In genomic region chr3:157024580-157024979, GRCm38 (mm10) we compare ENCODE assay signal across 19 mouse cellular contexts.
DNase-seq lines count a peak whose midpoint lies in the region; ATAC-seq and TF ChIP-seq lines count a peak whose summit lies in the region.
"Had no signal": no experiment of that assay in that cellular context is flagged by ENCODE, and none has a peak within 500 bp of the region (broad histone marks: within the 10 kb centered on the region; RNA-seq: fewer than 3 reads in every experiment).

No protein-coding gene starts in this region.

- DNase-seq in liver, embryonic 11.5 days (ENCODE audit: low spot score): no peak
- DNase-seq in midbrain, postnatal 0 days (ENCODE audit: low spot score): no peak
- DNase-seq: adrenal gland, postnatal 14 days; cerebellum, adult 18-20 months; cerebellum, adult 9-11 months; cerebellum, postnatal 36 days; gastrocnemius, postnatal 10 days had no signal

- no peak overlapping the region for H3K9ac ChIP-seq in intestine, embryonic 16.5 days (ENCODE audit: low read depth, low read length)
- H3K9ac ChIP-seq in intestine, embryonic 15.5 days: no peak overlapping the region
- H3K9ac ChIP-seq in liver, embryonic 16.5 days (ENCODE audit: low read depth, low read length): no peak overlapping the region
- H3K9ac ChIP-seq in liver, embryonic 11.5 days (ENCODE audit: low read depth, low read length): no peak overlapping the region
- no peak overlapping the region for H3K9ac ChIP-seq in midbrain, embryonic 16.5 days (ENCODE audit: low read depth, low read length)
- no peak overlapping the region for H3K9ac ChIP-seq in midbrain, postnatal 0 days (replicated peaks; ENCODE audit: low read length, poor library complexity, severe bottlenecking)
- H3K9ac ChIP-seq: embryonic facial prominence, embryonic 13.5 days; forebrain, embryonic 13.5 days; heart, embryonic 12.5 days; hindbrain, embryonic 14.5 days had no signal

- no peak overlapping the region for H3K27ac ChIP-seq in intestine, embryonic 16.5 days (ENCODE audit: low read length)
- no peak overlapping the region for H3K27ac ChIP-seq in intestine, embryonic 15.5 days
- no peak overlapping the region for H3K27ac ChIP-seq in liver, embryonic 16.5 days (ENCODE audit: low read length)
- H3K27ac ChIP-seq in liver, embryonic 11.5 days (ENCODE audit: low read depth, low read length): no peak overlapping the region
- H3K27ac ChIP-seq in midbrain, embryonic 16.5 days (ENCODE audit: low read length): peak overlapping the region; percentile 26; the same call in 1 of the 2 replicates
- no peak overlapping the region for H3K27ac ChIP-seq in midbrain, postnatal 0 days (ENCODE audit: low read depth, low read length)
- H3K27ac ChIP-seq: embryonic facial prominence, embryonic 13.5 days; forebrain, embryonic 13.5 days; hindbrain, embryonic 10.5 days; hindbrain, embryonic 14.5 days had no signal

- H3K36me3 ChIP-seq in intestine, embryonic 16.5 days (ENCODE audit: control insufficient read depth, insufficient read depth, low read length): no peaks in the 10 kb centered on the region
- no peaks in the 10 kb centered on the region for H3K36me3 ChIP-seq in intestine, embryonic 15.5 days
- no peaks in the 10 kb centered on the region for H3K36me3 ChIP-seq in liver, embryonic 16.5 days (ENCODE audit: control insufficient read depth, insufficient read depth)
- no peaks in the 10 kb centered on the region for H3K36me3 ChIP-seq in liver, embryonic 11.5 days (ENCODE audit: control insufficient read depth, insufficient read depth, low read length)
- H3K36me3 ChIP-seq in midbrain, embryonic 16.5 days (ENCODE audit: control insufficient read depth, insufficient read depth, low read length): no peaks in the 10 kb centered on the region
- H3K36me3 ChIP-seq in midbrain, postnatal 0 days (ENCODE audit: insufficient read depth, low read length): no peaks in the 10 kb centered on the region
- H3K36me3 ChIP-seq: embryonic facial prominence, embryonic 13.5 days; heart, embryonic 12.5 days; hindbrain, embryonic 10.5 days had no signal

- H3K4me1 ChIP-seq in intestine, embryonic 16.5 days (ENCODE audit: control insufficient read depth, insufficient read depth, low read length): no peaks in the 10 kb centered on the region
- H3K4me1 ChIP-seq in intestine, embryonic 15.5 days (replicated peaks): no peaks in the 10 kb centered on the region
- H3K4me1 ChIP-seq in liver, embryonic 16.5 days (ENCODE audit: control insufficient read depth, low read depth, low read length): no peaks in the 10 kb centered on the region
- H3K4me1 ChIP-seq in liver, embryonic 11.5 days (replicated peaks; ENCODE audit: control insufficient read depth, insufficient read depth, low read length): no peaks in the 10 kb centered on the region
- no peaks in the 10 kb centered on the region for H3K4me1 ChIP-seq in midbrain, embryonic 16.5 days (ENCODE audit: control insufficient read depth, insufficient read depth, low read length)
- H3K4me1 ChIP-seq in midbrain, postnatal 0 days (ENCODE audit: insufficient read depth, low read length): no peaks in the 10 kb centered on the region
- H3K4me1 ChIP-seq: embryonic facial prominence, embryonic 13.5 days; forebrain, embryonic 13.5 days; heart, embryonic 12.5 days; hindbrain, embryonic 10.5 days had no signal

- no peak overlapping the region for H3K4me3 ChIP-seq in intestine, embryonic 16.5 days (ENCODE audit: low read length)
- no peak overlapping the region for H3K4me3 ChIP-seq in intestine, embryonic 15.5 days (replicated peaks)
- H3K4me3 ChIP-seq in liver, embryonic 16.5 days (ENCODE audit: low read depth, low read length): no peak overlapping the region
- no peak overlapping the region for H3K4me3 ChIP-seq in liver, embryonic 11.5 days (ENCODE audit: low read depth, low read length)
- H3K4me3 ChIP-seq in midbrain, embryonic 16.5 days (ENCODE audit: low read depth, low read length): no peak overlapping the region
- no peak overlapping the region for H3K4me3 ChIP-seq in midbrain, postnatal 0 days (ENCODE audit: low read depth, low read length)
- H3K4me3 ChIP-seq: embryonic facial prominence, embryonic 13.5 days; forebrain, embryonic 13.5 days; heart, embryonic 12.5 days; hindbrain, embryonic 10.5 days had no signal

- ATAC-seq in intestine, embryonic 16.5 days: peak; percentile 26; the same call in 1 of the 2 replicates
- no peak for ATAC-seq in intestine, embryonic 15.5 days
- ATAC-seq in liver, embryonic 16.5 days (ENCODE audit: low read depth): peak; percentile 43; the same call in 1 of the 2 replicates
- ATAC-seq in liver, embryonic 11.5 days (replicated peaks; ENCODE audit: low FRiP score): no peak
- ATAC-seq in midbrain, embryonic 16.5 days: no peak
- no peak for ATAC-seq in midbrain, postnatal 0 days (ENCODE audit: low FRiP score)
- ATAC-seq: activated CD4-positive, CD25-positive, alpha-beta regulatory T cell, adult 4 months; forebrain, embryonic 13.5 days; Patski had no signal

- H3K9me3 ChIP-seq in intestine, embryonic 16.5 days (ENCODE audit: control insufficient read depth, low read length): no peaks in the 10 kb centered on the region
- no peaks in the 10 kb centered on the region for H3K9me3 ChIP-seq in intestine, embryonic 15.5 days
- H3K9me3 ChIP-seq in liver, embryonic 16.5 days (replicated peaks; ENCODE audit: control insufficient read depth, low read length): no peaks in the 10 kb centered on the region
- H3K9me3 ChIP-seq in liver, embryonic 11.5 days (ENCODE audit: control insufficient read depth, low read length): no peaks in the 10 kb centered on the region
- no peaks in the 10 kb centered on the region for H3K9me3 ChIP-seq in midbrain, embryonic 16.5 days (replicated peaks; ENCODE audit: control insufficient read depth, low read length, poor library complexity, severe bottlenecking)
- H3K9me3 ChIP-seq in midbrain, postnatal 0 days (ENCODE audit: low read length): no peaks in the 10 kb centered on the region
- H3K9me3 ChIP-seq: embryonic facial prominence, embryonic 13.5 days; forebrain, embryonic 13.5 days; heart, embryonic 12.5 days; hindbrain, embryonic 10.5 days had no signal

- no peak overlapping the region for H3K4me2 ChIP-seq in intestine, embryonic 16.5 days (ENCODE audit: low read depth, low read length)
- no peak overlapping the region for H3K4me2 ChIP-seq in intestine, embryonic 15.5 days (replicated peaks)
- H3K4me2 ChIP-seq in liver, embryonic 16.5 days (ENCODE audit: low read depth, low read length): no peak overlapping the region
- no peak overlapping the region for H3K4me2 ChIP-seq in liver, embryonic 11.5 days
- no peak overlapping the region for H3K4me2 ChIP-seq in midbrain, embryonic 16.5 days (ENCODE audit: low read length)
- H3K4me2 ChIP-seq in midbrain, postnatal 0 days (ENCODE audit: low read depth, low read length, poor library complexity, severe bottlenecking): no peak overlapping the region
- H3K4me2 ChIP-seq: embryonic facial prominence, embryonic 13.5 days; forebrain, embryonic 13.5 days; heart, embryonic 12.5 days; hindbrain, embryonic 14.5 days had no signal

- H3K27me3 ChIP-seq in intestine, embryonic 16.5 days (replicated peaks; ENCODE audit: control insufficient read depth, insufficient read depth, low read length): no peaks in the 10 kb centered on the region
- H3K27me3 ChIP-seq in intestine, embryonic 15.5 days (replicated peaks): no peaks in the 10 kb centered on the region
- H3K27me3 ChIP-seq in liver, embryonic 16.5 days (ENCODE audit: control insufficient read depth, insufficient read depth, low read depth, low read length): no peaks in the 10 kb centered on the region
- H3K27me3 ChIP-seq in liver, embryonic 11.5 days (replicated peaks; ENCODE audit: control insufficient read depth, insufficient read depth, low read length): no peaks in the 10 kb centered on the region
- H3K27me3 ChIP-seq in midbrain, embryonic 16.5 days (ENCODE audit: control insufficient read depth, insufficient read depth, low read depth, low read length): no peaks in the 10 kb centered on the region
- no peaks in the 10 kb centered on the region for H3K27me3 ChIP-seq in midbrain, postnatal 0 days (ENCODE audit: insufficient read depth, low read length)
- H3K27me3 ChIP-seq: CH12.LX; embryonic facial prominence, embryonic 13.5 days; forebrain, embryonic 13.5 days; heart, embryonic 12.5 days; Patski had no signal

- 34% methylated on average over 6 of the region's 6 CpGs for WGBS in intestine, embryonic 16.5 days
- WGBS in intestine, embryonic 15.5 days: 36% methylated on average over 6 of the region's 6 CpGs
- 53% methylated on average over 6 of the region's 6 CpGs for WGBS in liver, embryonic 16.5 days (ENCODE audit: insufficient replicate concordance)
- 70% methylated on average over 6 of the region's 6 CpGs for WGBS in liver, embryonic 11.5 days
- 54% methylated on average over 6 of the region's 6 CpGs for WGBS in midbrain, embryonic 16.5 days
- WGBS in midbrain, postnatal 0 days: 54% methylated on average over 6 of the region's 6 CpGs

- TF ChIP-seq CTCF in midbrain, postnatal 0 days (IDR thresholded peaks at IDR 0.05): no peak

Comparison
In these comparisons a context has a peak if more than half of its experiments do, and no peak if none do; other contexts are left out.
1. ATAC-seq: peak in intestine, embryonic 16.5 days (single experiment) and liver, embryonic 16.5 days (single experiment); none in intestine, embryonic 15.5 days (single experiment), liver, embryonic 11.5 days (single experiment), midbrain, embryonic 16.5 days (single experiment) and midbrain, postnatal 0 days (single experiment).